Mouse (Mus musculus) ovary, adult 2 months (tissue): ENCODE results near the gene Cd151. TPM values are rescaled to one million over a fixed set of nuclear protein-coding genes. Genes with fewer than 3 reads are reported as not detected.

Source experiments
- polyA plus RNA-seq: library from polyadenylated mRNA; depleted of rRNA; stranded (reverse); fragments of >200 nt; gene quantifications from 2 replicates; pipeline ENCODE4 v1.2.3, GENCODE M21; 2012; rRNA removed

The Cd151 gene
- 818 and 883 TPM in 2 replicates for polyA plus RNA-seq

GRCm38 (mm10) chr7:141467230-141468030, at the start of gene Cd151:
Gene Cd151, plus strand, starts transcription at chr7:141467392.

GRCm38 (mm10) chr7:141429310-141429709, 37.9 kb upstream of the Cd151 start, which contains the start of gene Cend1:
Gene Cend1, minus strand, starts transcription at chr7:141429491.

GRCm38 (mm10) chr7:141437178-141438120, 29.7 kb upstream of the Cd151 start, which contains the start of gene Slc25a22:
Gene Slc25a22, minus strand, starts transcription at chr7:141437892.

DNA sequence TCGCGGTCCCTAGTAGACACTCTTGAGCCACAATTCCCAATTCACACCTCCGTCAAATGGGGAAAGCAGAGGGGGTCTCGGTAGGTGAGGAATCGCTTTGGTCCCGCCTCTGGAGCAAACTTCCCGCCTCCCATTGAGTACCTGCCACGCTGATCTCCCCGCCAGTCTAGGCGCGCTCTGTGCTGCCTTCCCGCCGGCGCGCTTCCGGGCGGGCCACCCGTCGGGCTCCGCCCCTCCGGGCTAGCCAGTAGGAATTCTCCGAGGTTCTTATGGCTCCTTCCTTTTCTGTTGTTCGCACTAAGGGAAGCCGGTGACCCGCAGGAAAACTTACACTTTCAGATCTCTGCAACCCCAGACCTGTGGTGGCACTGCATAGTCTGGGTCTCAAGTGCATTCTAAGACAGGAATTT, 23.4 kb upstream of the Cd151 start, which contains the start of gene Pidd1:
Pidd1 (minus strand) TSS at position 198 of the 410 bp plus-strand sequence.

DNA sequence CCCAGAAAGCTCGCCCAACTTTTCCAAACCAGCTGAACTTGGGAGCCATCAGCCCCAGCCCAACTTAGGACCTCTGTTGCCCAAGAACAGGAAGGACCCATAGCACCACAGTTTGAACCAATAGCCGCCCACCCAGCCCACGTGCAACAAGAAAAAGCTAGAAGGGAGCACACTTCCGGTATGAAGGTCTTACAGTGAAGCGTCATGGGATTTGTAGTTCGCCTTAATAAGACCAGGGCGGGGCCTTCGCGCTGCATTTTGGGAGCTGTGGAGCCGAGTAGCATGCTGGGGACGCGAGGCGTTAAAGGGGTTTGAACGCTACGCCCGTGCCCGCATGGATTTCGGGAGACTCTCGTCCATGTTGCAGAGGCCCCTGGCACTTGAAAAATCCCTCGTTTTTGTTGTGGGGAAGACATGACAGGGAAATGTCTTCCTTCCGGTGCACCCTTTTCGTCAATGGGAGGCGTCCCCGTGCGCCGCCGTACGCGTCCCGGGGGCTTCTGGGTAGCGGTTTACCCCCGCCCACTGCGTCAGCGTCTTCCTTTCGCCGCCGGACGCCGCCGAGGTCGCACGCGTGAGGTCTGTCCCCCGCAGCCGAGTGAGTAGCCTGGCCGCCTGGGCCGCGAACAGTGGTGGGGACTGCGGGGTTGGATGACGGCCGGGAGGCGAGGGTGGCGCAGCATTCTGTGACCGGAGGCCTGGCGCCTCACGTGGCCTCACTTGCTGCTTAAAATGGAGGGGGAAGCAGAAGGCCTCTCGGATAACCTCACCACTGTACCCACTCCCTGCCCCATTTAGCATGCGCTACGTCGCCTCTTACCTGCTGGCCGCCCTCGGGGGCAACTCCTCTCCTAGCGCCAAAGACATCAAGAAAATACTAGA, 19.8 kb upstream of the Cd151 start, which contains the start of gene Rplp2:
Rplp2 (plus strand) TSS at position 261 of the 882 bp plus-strand sequence.

GRCm38 (mm10) chr7:141454967-141455551, 12.1 kb upstream of the Cd151 start, which contains the start of gene Pnpla2:
Gene Pnpla2, plus strand, starts transcription at chr7:141455198.

DNA sequence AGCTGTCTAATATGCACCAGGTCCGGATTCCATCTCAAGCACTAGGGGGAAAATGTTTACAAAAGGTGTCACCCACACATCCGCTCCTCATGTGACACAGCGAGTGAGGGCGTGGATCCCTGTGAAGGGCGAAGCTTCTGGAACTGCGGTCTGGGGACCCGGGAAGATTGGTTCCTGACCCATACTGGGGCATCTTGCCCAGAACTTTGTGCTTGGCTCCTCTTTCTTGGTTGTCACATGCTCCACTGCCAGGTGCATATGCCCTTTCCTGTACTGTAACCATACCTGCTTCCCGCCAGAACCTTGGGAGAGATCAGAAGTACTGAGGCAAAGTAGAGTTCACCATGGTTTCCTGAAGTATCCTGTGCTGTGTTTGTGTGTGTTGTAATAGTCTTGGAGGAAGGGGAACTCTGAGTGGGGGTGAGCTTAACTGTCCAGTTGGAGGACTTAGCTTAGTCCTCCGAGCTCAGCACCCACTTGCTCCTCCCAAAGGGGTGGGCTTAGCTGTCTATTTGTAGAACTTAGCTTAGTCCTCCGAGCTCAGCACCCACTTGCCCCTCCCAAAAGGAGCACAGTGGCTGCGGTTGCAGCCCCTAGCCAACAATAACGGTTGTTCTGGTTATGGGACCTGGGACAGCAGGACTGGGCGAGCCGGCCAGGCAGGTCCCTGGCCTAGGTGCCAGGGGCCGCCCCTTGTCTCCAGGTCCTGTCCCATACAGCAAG, 6.6 kb upstream of the Cd151 start, which contains the start of gene Cracr2b:
Cracr2b (plus strand) TSS at position 704 of the 723 bp plus-strand sequence.

GRCm38 (mm10) chr7:141475011-141475804, 8.0 kb downstream of the Cd151 start, which contains the start of the genes Polr2l and Tspan4:
Gene Polr2l, minus strand, starts transcription at chr7:141475132.
Gene Tspan4, plus strand, starts transcription at chr7:141475240.

Other genes starting within 250 kb of the Cd151 start
- gene Phrf1, start 238.6 kb upstream of the Cd151 start, polyA plus RNA-seq, result 22.2 and 24.8 TPM in 2 replicates
- gene Irf7, start 200.9 kb upstream of the Cd151 start, polyA plus RNA-seq, result 57.8 and 77.3 TPM in 2 replicates
- 1.2 and 1.6 TPM in 2 replicates for gene Cdhr5, start 190.6 kb upstream of the Cd151 start, polyA plus RNA-seq
- 15.3 and 19.9 TPM in 2 replicates for gene Sct, start 188.3 kb upstream of the Cd151 start, polyA plus RNA-seq
- gene Drd4, start 175.4 kb upstream of the Cd151 start, polyA plus RNA-seq, result 22.0 and 22.8 TPM in 2 replicates
- gene Deaf1, start 139.7 kb upstream of the Cd151 start, polyA plus RNA-seq, result 26.5 and 30.5 TPM in 2 replicates
- gene Tmem80, start 139.7 kb upstream of the Cd151 start, polyA plus RNA-seq, result 39.0 and 45.8 TPM in 2 replicates
- gene Eps8l2, start 128.5 kb upstream of the Cd151 start, polyA plus RNA-seq, result 20.8 and 24.1 TPM in 2 replicates
- 165 and 186 TPM in 2 replicates for gene Taldo1, start 75.2 kb upstream of the Cd151 start, polyA plus RNA-seq
- 109 and 117 TPM in 2 replicates for gene Gatd1, start 53.3 kb upstream of the Cd151 start, polyA plus RNA-seq
- 0.26 and 0.55 TPM in 2 replicates for gene Cend1, start 37.9 kb upstream of the Cd151 start, polyA plus RNA-seq
- 105 and 114 TPM in 2 replicates for gene Slc25a22, start 29.5 kb upstream of the Cd151 start, polyA plus RNA-seq
- 18.9 and 28.4 TPM in 2 replicates for gene Pidd1, start 23.4 kb upstream of the Cd151 start, polyA plus RNA-seq
- gene Rplp2, start 20.0 kb upstream of the Cd151 start, polyA plus RNA-seq, result 775 and 918 TPM in 2 replicates
- 237 and 253 TPM in 2 replicates for gene Pnpla2, start 12.2 kb upstream of the Cd151 start, polyA plus RNA-seq
- gene Cracr2b, start 6.3 kb upstream of the Cd151 start, polyA plus RNA-seq, result 69.1 and 83.9 TPM in 2 replicates
- 90.7 and 143 TPM in 2 replicates for gene Polr2l, start 7.7 kb downstream of the Cd151 start, polyA plus RNA-seq
- 331 and 388 TPM in 2 replicates for gene Tspan4, start 7.8 kb downstream of the Cd151 start, polyA plus RNA-seq
- gene Chid1, start 72.5 kb downstream of the Cd151 start, polyA plus RNA-seq, result 43.5 and 47.7 TPM in 2 replicates
- 38.0 and 45.4 TPM in 2 replicates for gene Ap2a2, start 94.8 kb downstream of the Cd151 start, polyA plus RNA-seq
- gene Muc6, start 187.9 kb downstream of the Cd151 start, polyA plus RNA-seq, result 0.06 and 0.20 TPM in 2 replicates
- gene Muc2, start 222.9 kb downstream of the Cd151 start, polyA plus RNA-seq, result 0.35 and 1.1 TPM in 2 replicates